Mouse (Mus musculus) heart, embryonic 10.5 days (tissue): ENCODE results near the gene Zdhhc21. TPM values are rescaled to one million over a fixed set of nuclear protein-coding genes. Genes with fewer than 3 reads are reported as not detected.
A peak's percentile ranks its signal among the peaks of the same experiment; 100 is the strongest.

Experiments used
- DNase-seq: peaks from one replicate; pipeline ENCODE4 v3.0.0-alpha.2; 2017; ENCODE audit warnings: low spot score
- H3K27ac ChIP-seq: fragments of 300-500 bp; sonication (generic); 2 replicates; pipeline ENCODE4 v1.5.1; 2016; ENCODE audit warnings: mild to moderate bottlenecking
- H3K27me3 ChIP-seq: fragments of 300-500 bp; sonication (generic); 2 replicates; pipeline ENCODE4 v1.6.1; 2016; ENCODE audit warnings: mild to moderate bottlenecking; ENCODE audit not compliant: poor library complexity, insufficient read depth, severe bottlenecking
- H3K36me3 ChIP-seq: fragments of 300-500 bp; sonication (generic); 2 replicates; pipeline ENCODE4 v1.6.1; 2016; ENCODE audit warnings: mild to moderate bottlenecking, moderate library complexity
- H3K4me1 ChIP-seq: fragments of 300-500 bp; sonication (generic); 2 replicates; pipeline ENCODE4 v1.6.1; 2016; ENCODE audit warnings: mild to moderate bottlenecking
- H3K4me3 ChIP-seq: fragments of 300-500 bp; sonication (generic); 2 replicates; pipeline ENCODE4 v1.5.1; 2016; ENCODE audit warnings: mild to moderate bottlenecking, moderate library complexity
- H3K9me3 ChIP-seq: fragments of 300-500 bp; sonication (generic); 2 replicates; pipeline ENCODE4 v1.6.1; 2016; ENCODE audit warnings: mild to moderate bottlenecking, moderate library complexity
- WGBS: fragments of 180-500 bp; shearing (Covaris S2); methylation state at CpG from one replicate; pipeline ENCODE4 v1.1.7; 2016; 5-methylcytosine and 5-hydroxymethylcytosine counted together
- polyA plus RNA-seq: library from polyadenylated mRNA; unstranded; fragments of >200 nt; fragmentation: Nextera tagmentation; extraction: Ambion mirVana; gene quantifications from 2 replicates; pipeline ENCODE4 v1.2.1, GENCODE M21; 2016

Gene Zdhhc21
- polyA plus RNA-seq, 1 experiment from 2014 or later = 13.0 TPM

GRCm38 (mm10) chr4:82858431-82859010, 1.2 kb downstream of the Zdhhc21 start:
- Histone ChIP-seq H3K4me1 (peaks cover 13% of the 10 kb centered on the region; the same call in 1 of the 2 replicates), H3K9me3 (no peaks in the 10 kb centered on the region), H3K36me3 (no peaks in the 10 kb centered on the region), H3K27me3 (no peaks in the 10 kb centered on the region), H3K4me3 (peak overlapping the region; percentile 91), H3K27ac (peak overlapping the region; percentile 97)
- 32% methylated on average over 4 of the region's 4 CpGs for WGBS
- no peak for DNase-seq

- no peaks in the 10 kb centered on the region for H3K27me3 ChIP-seq
- peaks cover 15% of the 10 kb centered on the region; the same call in 1 of the 2 replicates for H3K4me1 ChIP-seq
- WGBS = 86% methylated on average over 3 of the region's 3 CpGs
- H3K9me3 ChIP-seq = no peaks in the 10 kb centered on the region
- 0 out of 2 replicates have a peak, but pooled peaks cover 7% of the 10 kb centered on the region for H3K36me3 ChIP-seq
- H3K27ac ChIP-seq = no peak overlapping the region
- DNase-seq = no peak
- no peak overlapping the region for H3K4me3 ChIP-seq
Measured at GRCm38 (mm10) chr4:82856986-82857385, 2.8 kb downstream of the Zdhhc21 start.

GRCm38 (mm10) chr4:82853809-82854208, 5.9 kb downstream of the Zdhhc21 start:
- 85% methylated on average over 2 of the region's 2 CpGs for WGBS
- DNase-seq = no peak
- no peaks in the 10 kb centered on the region for H3K9me3 ChIP-seq
- H3K36me3 ChIP-seq = 0 out of 2 replicates have a peak, but pooled peaks cover 7% of the 10 kb centered on the region
- peaks cover 27% of the 10 kb centered on the region for H3K4me1 ChIP-seq
- no peak overlapping the region for H3K4me3 ChIP-seq
- H3K27ac ChIP-seq = no peak overlapping the region
- no peaks in the 10 kb centered on the region for H3K27me3 ChIP-seq

GRCm38 (mm10) chr4:82848552-82849234, 11.1 kb downstream of the Zdhhc21 start:
- DNase-seq = no peak
- Histone ChIP-seq H3K36me3 (peaks cover 20% of the 10 kb centered on the region; the same call in 1 of the 2 replicates), H3K27ac (peak overlapping the region; percentile 75; the same call in 1 of the 2 replicates), H3K9me3 (no peaks in the 10 kb centered on the region), H3K27me3 (no peaks in the 10 kb centered on the region), H3K4me1 (peaks cover 27% of the 10 kb centered on the region), H3K4me3 (no peak overlapping the region)
- 25% methylated on average over 5 of the region's 5 CpGs for WGBS

- H3K27ac ChIP-seq = no peak overlapping the region
- H3K4me1 ChIP-seq = no peaks in the 10 kb centered on the region
- WGBS = 84% methylated on average over 3 of the region's 3 CpGs
- no peak for DNase-seq
- no peak overlapping the region for H3K4me3 ChIP-seq
- no peaks in the 10 kb centered on the region for H3K9me3 ChIP-seq
- no peaks in the 10 kb centered on the region for H3K27me3 ChIP-seq
- peaks cover 33% of the 10 kb centered on the region; the same call in 1 of the 2 replicates for H3K36me3 ChIP-seq
Measured at GRCm38 (mm10) chr4:82837526-82838240, 22.1 kb downstream of the Zdhhc21 start.

- Histone ChIP-seq H3K36me3 (peaks cover 17% of the 10 kb centered on the region; the same call in 1 of the 2 replicates), H3K4me3 (no peak overlapping the region)
- WGBS = 95% methylated on average over 2 of the region's 2 CpGs
Measured at GRCm38 (mm10) chr4:82831155-82831554, 28.6 kb downstream of the Zdhhc21 start.

GRCm38 (mm10) chr4:82829429-82829828, 30.3 kb downstream of the Zdhhc21 start:
- WGBS = 28% methylated on average over 5 of the region's 5 CpGs
- H3K27ac ChIP-seq = no peak overlapping the region

More at GRCm38 (mm10) chr4:82831155-82831554, 28.6 kb downstream of the Zdhhc21 start:
- no peaks in the 10 kb centered on the region for H3K27me3 ChIP-seq
- H3K27ac ChIP-seq = no peak overlapping the region
- DNase-seq = no peak
- H3K4me1 ChIP-seq = peaks cover 12% of the 10 kb centered on the region; the same call in 1 of the 2 replicates
- H3K9me3 ChIP-seq = no peaks in the 10 kb centered on the region

GRCm38 (mm10) chr4:82827001-82827400, 32.8 kb downstream of the Zdhhc21 start:
- DNase-seq = no peak
- no peak overlapping the region for H3K4me3 ChIP-seq
- WGBS = 91% methylated on average over 2 of the region's 2 CpGs
- no peaks in the 10 kb centered on the region for H3K27me3 ChIP-seq
- H3K4me1 ChIP-seq = peaks cover 17% of the 10 kb centered on the region; the same call in 1 of the 2 replicates
- no peaks in the 10 kb centered on the region for H3K9me3 ChIP-seq
- H3K27ac ChIP-seq = no peak overlapping the region
- peaks cover 7% of the 10 kb centered on the region; the same call in 1 of the 2 replicates for H3K36me3 ChIP-seq

More at GRCm38 (mm10) chr4:82829429-82829828, 30.3 kb downstream of the Zdhhc21 start:
- DNase-seq = no peak
- no peaks in the 10 kb centered on the region for H3K27me3 ChIP-seq
- H3K36me3 ChIP-seq = peaks cover 10% of the 10 kb centered on the region; the same call in 1 of the 2 replicates
- H3K9me3 ChIP-seq = no peaks in the 10 kb centered on the region
- H3K4me3 ChIP-seq = no peak overlapping the region
- peaks cover 17% of the 10 kb centered on the region; the same call in 1 of the 2 replicates for H3K4me1 ChIP-seq

GRCm38 (mm10) chr4:82817833-82818232, 41.9 kb downstream of the Zdhhc21 start:
- 89% methylated on average over 5 of the region's 5 CpGs for WGBS
- Histone ChIP-seq H3K27me3 (no peaks in the 10 kb centered on the region), H3K36me3 (peaks cover 17% of the 10 kb centered on the region; the same call in 1 of the 2 replicates), H3K9me3 (no peaks in the 10 kb centered on the region), H3K4me3 (no peak overlapping the region), H3K4me1 (peaks cover 16% of the 10 kb centered on the region), H3K27ac (no peak overlapping the region)
- no peak for DNase-seq

- Histone ChIP-seq H3K9me3 (no peaks in the 10 kb centered on the region), H3K4me1 (peaks cover 16% of the 10 kb centered on the region), H3K4me3 (no peak overlapping the region), H3K27me3 (no peaks in the 10 kb centered on the region), H3K36me3 (0 out of 2 replicates have a peak, but pooled peaks cover 11% of the 10 kb centered on the region), H3K27ac (no peak overlapping the region)
- WGBS = 83% methylated on average over 8 of the region's 8 CpGs
- no peak for DNase-seq
Measured at GRCm38 (mm10) chr4:82816351-82816750, 43.4 kb downstream of the Zdhhc21 start.

- 21% methylated on average over 4 of the region's 4 CpGs for WGBS
- Histone ChIP-seq H3K27me3 (no peaks in the 10 kb centered on the region), H3K4me1 (peaks cover 16% of the 10 kb centered on the region), H3K27ac (no peak overlapping the region; the same call in 1 of the 2 replicates), H3K9me3 (no peaks in the 10 kb centered on the region), H3K36me3 (0 out of 2 replicates have a peak, but pooled peaks cover 11% of the 10 kb centered on the region), H3K4me3 (no peak overlapping the region)
- no peak for DNase-seq
Measured at GRCm38 (mm10) chr4:82815296-82815695, 44.5 kb downstream of the Zdhhc21 start.

- Histone ChIP-seq H3K9me3 (no peaks in the 10 kb centered on the region), H3K4me1 (peaks cover 16% of the 10 kb centered on the region), H3K4me3 (no peak overlapping the region), H3K27ac (no peak overlapping the region), H3K27me3 (no peaks in the 10 kb centered on the region), H3K36me3 (0 out of 2 replicates have a peak, but pooled peaks cover 12% of the 10 kb centered on the region)
- no peak for DNase-seq
- 71% methylated on average over 6 of the region's 6 CpGs for WGBS
Measured at GRCm38 (mm10) chr4:82813356-82813755, 46.4 kb downstream of the Zdhhc21 start.
